Mouse (Mus musculus): ENCODE results near the gene Plekho1.
"Not testable (repeated sequence)": the region's sequence is repeated elsewhere in the genome, so short reads cannot be mapped to it uniquely, and the experiment has no call there.

Gene Plekho1

DNA sequence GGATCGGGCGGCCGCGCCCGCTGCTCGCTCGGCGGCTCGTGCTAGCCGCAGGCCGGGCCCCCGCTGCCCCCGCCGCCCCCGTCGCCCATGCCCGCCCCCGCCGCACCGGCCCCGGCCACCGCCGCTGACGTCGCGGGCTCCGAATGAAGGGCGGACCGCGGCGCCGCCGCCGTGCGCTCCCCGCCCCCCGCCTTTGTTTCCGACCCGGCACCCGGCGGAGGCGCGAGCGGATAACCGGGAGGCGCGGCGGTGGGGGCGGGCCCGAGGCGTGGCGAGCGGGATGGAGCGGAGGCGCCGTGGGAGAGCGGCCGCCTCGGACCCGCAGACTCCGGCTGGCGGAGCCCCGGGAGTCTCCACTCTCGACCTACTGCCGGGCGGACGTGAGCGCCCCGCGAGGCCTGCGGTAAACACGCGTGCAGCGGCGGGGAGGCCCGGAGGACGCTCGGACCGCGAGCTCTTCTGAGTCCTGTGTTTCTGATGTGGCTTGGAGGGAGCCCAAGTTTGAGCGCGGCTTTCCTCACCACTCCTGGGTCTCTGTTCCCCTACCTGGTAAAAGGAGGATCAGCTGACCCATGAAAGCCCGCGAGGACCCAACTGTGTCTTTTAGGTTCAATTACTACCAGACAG is at the start of gene Plekho1:
Plekho1 (minus strand) TSS at position 200 of the 627 bp plus-strand sequence.
- in situ Hi-C loops (cut with MboI; ENCODE audit: low pct_unique_long_range_greater_than_20kb in 1 of 2, low sequenced_read_pairs in 2 of 2, unreplicated experiment in 1 of 2) = no loop called here

DNA sequence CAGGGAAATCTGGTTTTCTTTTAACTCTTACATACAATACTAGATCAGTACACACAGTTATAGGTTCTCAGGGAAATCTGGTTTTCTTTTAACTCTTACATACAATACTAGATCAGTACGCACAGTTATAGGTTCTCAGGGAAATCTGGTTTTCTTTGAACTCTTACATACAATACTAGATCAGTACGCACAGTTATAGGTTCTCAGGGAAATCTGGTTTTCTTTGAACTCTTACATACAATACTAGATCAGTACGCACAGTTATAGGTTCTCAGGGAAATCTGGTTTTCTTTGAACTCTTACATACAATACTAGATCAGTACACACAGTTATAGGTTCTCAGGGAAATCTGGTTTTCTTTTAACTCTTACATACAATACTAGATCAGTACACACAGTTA is 48.8 kb upstream of the Plekho1 start:
- in situ Hi-C loops (cut with MboI; ENCODE audit: low pct_unique_long_range_greater_than_20kb in 1 of 2, low sequenced_read_pairs in 2 of 2, unreplicated experiment in 1 of 2) = not testable (repeated sequence)

DNA sequence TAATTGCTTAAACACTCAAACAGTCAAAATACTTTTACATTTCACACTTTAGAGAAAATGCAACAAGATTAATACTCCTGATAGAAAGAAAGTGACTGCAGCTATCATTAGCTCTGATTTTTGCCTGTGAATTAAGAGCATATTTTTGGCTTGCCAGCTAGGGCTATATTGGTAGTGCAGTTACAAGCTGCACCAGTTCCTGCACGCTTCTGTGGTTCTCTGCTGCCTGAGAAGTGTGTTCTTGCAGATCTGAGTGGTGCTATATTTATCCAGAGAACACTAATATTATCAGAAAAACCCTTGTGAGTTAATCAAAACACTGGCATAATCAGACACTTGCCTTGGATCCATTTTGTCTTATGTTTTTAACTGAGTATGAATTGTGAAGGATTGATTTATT is 47.3 kb upstream of the Plekho1 start:
- in situ Hi-C loops (cut with MboI; ENCODE audit: low pct_unique_long_range_greater_than_20kb in 1 of 2, low sequenced_read_pairs in 2 of 2, unreplicated experiment in 1 of 2) = no loop called here

DNA sequence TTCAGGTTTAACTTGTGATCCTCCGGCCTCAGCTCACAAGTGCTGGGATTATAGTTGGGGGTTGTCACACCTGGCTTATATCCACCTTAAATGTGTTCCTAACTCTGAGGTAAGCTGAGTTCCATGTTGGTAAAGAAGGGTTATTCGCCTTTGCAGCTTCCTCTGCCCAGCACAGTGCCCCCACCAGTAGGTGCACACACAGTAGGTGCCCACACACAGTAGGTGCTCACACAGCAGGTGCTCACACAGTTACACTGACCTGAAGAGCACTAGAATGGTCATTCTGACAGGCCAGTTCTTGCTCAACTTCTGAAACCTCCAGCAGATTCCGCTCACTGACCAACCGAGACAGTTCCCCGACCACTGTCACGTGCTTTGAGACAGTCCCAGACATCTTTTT is 45.3 kb upstream of the Plekho1 start:
- in situ Hi-C loops (cut with MboI; ENCODE audit: low pct_unique_long_range_greater_than_20kb in 1 of 2, low sequenced_read_pairs in 2 of 2, unreplicated experiment in 1 of 2) = no loop called here

DNA sequence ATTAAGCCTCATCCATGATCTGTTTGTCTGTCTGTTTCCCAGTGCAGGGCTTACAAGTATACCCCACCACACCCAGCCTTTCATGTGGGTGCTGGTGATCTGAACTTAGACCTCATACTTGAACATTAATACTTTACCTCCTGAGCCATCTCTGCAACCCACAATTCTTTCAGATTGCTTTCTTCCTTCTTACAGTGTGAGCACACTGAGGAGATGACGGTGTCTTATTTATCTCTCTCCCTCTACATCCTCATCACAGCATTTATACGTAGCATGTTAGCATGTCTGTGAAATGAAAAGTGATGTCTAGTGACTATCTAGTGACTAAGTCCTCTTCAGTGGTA is 44.8 kb upstream of the Plekho1 start:
- in situ Hi-C loops (cut with MboI; ENCODE audit: low pct_unique_long_range_greater_than_20kb in 1 of 2, low sequenced_read_pairs in 2 of 2, unreplicated experiment in 1 of 2) = no loop called here

DNA sequence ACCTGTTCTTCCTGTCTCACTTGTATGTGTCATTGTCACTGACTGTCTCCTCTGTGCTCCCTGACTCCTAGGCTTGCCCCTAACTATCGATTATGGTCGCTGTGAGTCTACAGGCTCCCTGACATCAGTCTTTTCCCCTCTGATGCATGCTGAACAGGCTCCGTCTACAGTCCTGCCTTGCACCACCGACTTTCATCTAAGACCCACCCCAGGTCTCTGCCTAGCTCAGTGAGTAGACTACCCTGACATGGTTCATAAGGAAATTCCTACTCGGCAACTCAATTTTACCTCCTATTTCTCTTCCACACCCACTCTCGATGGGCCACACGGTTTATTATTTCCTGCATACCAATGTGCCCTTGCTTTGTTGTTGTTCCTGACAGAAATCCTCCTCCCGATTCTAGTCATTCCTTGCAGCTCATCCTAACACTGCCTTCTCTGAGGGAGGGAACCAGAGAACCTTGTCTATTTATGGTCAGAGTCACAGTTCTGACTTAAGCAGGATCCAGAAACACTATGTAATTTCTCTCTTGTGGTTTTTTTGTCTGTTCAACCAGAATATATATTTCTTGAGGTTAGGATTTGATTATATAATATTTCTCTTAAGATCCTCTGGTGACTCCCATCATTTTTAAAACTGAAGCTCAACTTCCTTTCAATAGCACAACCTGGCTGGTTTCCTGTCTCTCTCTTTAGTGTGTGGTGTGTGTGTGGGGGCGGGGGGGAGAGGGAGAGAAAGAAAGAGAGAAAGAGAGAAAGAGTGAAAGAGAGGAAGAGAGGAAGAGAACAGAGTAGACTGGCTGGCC is 44.3 kb upstream of the Plekho1 start:
- in situ Hi-C loops (cut with MboI; ENCODE audit: low pct_unique_long_range_greater_than_20kb in 1 of 2, low sequenced_read_pairs in 2 of 2, unreplicated experiment in 1 of 2) = no loop called here

DNA sequence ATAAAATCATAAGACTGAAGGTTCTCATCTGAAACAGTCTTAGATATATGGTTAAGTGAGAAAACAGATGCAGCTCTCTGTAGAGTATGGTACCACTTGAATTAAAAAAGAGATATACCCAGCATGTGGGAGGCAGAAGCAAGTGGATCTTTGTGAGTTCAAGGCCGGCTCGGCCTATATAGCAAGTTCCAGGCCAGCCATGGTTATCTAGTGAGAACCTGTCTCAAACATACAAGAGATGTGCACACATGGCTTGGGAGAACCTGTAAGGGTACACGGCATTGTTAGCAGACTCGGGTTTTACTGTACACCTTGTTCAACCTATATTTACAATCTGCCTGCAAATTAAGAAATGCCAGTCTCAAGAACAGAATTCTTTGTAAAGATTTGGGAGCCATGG is 43.0 kb upstream of the Plekho1 start:
- in situ Hi-C loops (cut with MboI; ENCODE audit: low pct_unique_long_range_greater_than_20kb in 1 of 2, low sequenced_read_pairs in 2 of 2, unreplicated experiment in 1 of 2) = no loop called here

DNA sequence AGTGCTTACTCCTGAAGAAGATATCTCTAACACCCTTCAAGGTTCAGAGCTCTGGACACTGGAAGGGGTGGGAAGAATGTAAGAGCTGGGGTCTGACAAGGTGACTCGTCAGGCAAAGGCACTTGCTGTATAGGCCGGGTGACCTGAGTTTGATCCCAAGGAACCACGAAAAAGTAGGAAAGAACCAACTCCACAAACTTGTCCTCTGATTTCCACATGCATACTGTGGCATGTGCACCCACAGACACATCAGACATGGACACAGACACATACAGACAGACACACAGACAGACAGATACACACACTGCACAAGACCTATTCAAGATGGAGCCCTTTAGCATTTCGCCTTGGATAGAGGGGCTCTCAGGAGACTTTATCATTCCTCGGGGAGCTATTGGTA is 42.4 kb upstream of the Plekho1 start:
- in situ Hi-C loops (cut with MboI; ENCODE audit: low pct_unique_long_range_greater_than_20kb in 1 of 2, low sequenced_read_pairs in 2 of 2, unreplicated experiment in 1 of 2) = no loop called here

DNA sequence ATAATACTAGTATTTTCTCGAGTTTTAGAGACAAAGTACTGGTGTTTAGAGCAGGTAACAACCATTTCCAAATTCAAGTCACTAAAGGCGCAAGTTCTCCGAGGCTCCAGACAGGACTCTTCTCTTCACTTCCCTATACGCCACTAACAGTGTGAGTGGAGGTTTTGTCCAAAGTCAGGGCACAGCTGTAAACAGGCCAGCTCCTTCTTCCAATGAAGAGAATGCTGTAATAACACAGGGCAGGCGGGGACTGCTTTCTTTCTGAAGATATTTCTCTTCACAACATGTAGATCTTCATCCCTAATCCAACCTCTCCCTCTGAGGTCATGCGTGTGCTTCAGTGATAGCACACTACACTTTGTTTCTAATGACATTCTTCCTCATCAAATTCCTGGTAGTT is 41.0 kb upstream of the Plekho1 start:
- in situ Hi-C loops (cut with MboI; ENCODE audit: low pct_unique_long_range_greater_than_20kb in 1 of 2, low sequenced_read_pairs in 2 of 2, unreplicated experiment in 1 of 2) = no loop called here

DNA sequence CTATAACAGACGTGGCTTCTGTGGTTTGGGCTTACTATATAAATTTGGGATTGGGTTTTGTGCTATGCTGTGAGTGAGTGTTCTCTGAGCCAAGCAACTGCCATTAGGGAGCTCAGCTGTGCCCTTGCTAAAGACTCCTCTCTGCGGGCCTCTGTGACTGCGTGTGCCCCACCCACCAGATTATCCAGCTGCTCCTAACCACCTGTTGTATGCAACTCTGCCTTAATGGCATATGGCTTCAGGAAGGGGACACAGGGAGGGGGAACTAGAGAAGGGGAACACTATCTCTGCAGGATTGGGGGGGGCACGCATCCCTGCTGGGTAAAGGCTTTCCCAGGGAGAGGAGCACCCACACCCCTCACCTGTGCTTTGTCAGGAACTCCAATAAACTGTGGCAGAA is 37.2 kb upstream of the Plekho1 start:
- in situ Hi-C loops (cut with MboI; ENCODE audit: low pct_unique_long_range_greater_than_20kb in 1 of 2, low sequenced_read_pairs in 2 of 2, unreplicated experiment in 1 of 2) = no loop called here

DNA sequence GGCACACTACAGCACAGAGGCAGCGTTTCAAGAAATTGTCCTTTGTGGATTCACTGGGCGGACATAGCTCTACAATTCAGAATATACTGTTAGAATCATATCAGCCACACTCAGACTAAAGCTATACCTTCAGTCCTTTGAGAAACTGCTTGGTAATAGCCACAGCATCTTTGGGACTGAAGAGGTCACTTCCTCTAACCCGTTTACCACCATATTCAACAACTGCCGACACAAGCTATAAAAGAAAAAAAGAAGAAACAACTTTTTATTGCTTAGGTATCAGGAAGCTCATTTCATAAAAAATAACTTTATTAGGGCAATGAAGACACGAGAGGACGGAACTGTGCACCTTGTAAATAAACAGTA is 36.8 kb upstream of the Plekho1 start:
- in situ Hi-C loops (cut with MboI; ENCODE audit: low pct_unique_long_range_greater_than_20kb in 1 of 2, low sequenced_read_pairs in 2 of 2, unreplicated experiment in 1 of 2) = no loop called here

DNA sequence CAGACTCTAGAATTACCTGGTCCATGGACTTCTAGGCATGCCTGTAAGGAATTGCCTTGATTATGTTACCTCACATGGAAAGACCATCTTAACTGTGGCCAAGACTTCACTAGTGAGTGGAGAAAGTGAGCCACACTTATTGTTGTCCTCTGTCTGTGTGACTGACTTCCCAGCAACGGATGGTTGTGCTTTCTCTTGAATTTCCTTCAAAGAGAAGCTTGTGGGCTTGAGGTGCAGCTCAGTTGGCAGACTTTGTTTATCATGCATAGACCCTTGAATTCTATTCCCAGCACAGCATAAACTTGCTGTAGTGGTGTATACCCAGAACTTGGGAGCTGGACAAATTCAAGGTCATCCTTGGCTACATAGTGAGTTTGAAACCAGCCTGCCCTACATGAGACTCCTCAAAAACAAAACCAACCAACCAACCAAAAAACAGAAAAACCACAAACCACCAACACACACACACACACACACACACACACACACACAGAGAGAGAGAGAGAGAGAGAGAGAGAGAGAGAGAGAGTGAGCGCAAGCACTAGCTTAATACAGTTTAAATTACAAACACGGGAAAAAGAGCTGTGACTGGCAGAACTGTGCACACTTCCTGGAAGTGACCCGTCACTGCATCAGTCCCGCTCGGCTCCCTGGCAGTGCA is 36.3 kb upstream of the Plekho1 start:
- in situ Hi-C loops (cut with MboI; ENCODE audit: low pct_unique_long_range_greater_than_20kb in 1 of 2, low sequenced_read_pairs in 2 of 2, unreplicated experiment in 1 of 2) = no loop called here

DNA sequence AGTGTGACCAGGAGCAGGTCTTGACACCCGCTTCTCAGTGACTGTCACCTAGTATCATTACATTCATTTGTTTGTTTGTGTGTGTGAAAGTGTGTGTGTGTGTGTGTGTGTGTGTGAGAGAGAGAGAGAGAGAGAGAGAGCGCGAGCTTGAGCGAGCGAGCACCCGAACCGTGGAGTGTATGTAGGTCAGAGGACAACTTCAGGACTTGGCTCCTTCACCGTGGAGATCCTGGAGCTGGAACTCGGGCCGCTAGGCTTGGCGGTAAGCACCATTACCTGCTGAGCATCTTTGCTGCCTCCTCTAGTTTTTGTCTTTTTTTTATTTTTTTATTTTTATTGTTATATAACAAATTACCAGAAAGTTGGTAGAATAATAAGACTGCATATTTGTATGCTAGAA is 34.0 kb upstream of the Plekho1 start:
- in situ Hi-C loops (cut with MboI; ENCODE audit: low pct_unique_long_range_greater_than_20kb in 1 of 2, low sequenced_read_pairs in 2 of 2, unreplicated experiment in 1 of 2) = no loop called here

DNA sequence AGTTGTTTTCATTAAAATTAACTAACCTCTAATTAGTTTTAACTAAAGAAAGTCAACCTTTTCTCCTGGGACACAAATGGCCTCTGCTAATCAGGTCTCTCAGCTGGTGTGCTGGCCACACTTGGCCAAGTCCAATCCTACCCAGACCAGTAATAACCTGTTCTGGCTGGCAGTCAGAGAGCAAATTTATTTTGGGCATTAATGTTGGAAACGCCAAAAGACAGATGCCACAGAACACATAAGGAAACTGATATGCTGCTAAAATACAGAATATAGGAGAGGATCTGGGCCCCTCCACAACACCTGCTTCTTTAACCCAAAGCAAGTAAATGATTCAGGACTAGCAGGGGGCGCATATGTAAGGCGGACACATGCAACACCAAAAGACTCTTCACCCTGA is 33.5 kb upstream of the Plekho1 start:
- in situ Hi-C loops (cut with MboI; ENCODE audit: low pct_unique_long_range_greater_than_20kb in 1 of 2, low sequenced_read_pairs in 2 of 2, unreplicated experiment in 1 of 2) = no loop called here

DNA sequence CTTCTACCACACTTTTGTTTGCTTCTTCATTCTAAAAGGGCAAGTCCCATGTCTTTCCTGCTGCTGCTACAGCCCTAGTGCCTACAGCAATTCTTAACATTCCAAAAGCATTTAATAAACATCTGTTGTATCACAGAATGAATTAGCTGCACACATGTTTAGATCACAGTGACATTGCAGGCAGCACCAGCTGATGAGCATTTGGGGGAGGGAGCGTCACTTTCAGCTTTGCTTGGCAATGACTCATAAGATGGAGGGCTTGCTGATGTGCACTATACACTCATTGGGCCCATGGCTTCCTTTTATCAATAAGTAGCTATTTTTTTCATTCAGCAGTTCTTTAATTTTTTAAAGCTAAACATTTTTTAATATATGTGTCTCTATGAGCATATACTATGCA is 32.1 kb upstream of the Plekho1 start:
- in situ Hi-C loops (cut with MboI; ENCODE audit: low pct_unique_long_range_greater_than_20kb in 1 of 2, low sequenced_read_pairs in 2 of 2, unreplicated experiment in 1 of 2) = no loop called here

DNA sequence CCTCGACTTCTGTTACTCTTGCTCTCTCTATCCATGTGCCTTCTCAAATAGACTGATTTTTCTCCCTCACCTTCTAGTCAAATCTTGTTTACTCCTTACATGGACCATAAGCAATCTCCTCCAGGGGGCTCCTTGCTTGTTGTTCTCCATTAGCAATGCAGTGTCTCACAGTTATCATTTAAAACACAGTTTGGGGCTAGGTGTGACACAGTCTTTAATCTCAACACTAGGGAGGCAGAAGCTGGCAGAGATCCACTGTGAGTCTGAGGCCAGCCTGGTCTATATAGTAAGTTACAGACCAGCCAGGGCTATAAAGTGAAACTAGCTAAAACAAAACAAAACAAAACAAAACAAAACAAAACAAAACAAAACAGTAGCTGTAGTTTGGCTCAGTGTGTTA is 31.3 kb upstream of the Plekho1 start:
- in situ Hi-C loops (cut with MboI; ENCODE audit: low pct_unique_long_range_greater_than_20kb in 1 of 2, low sequenced_read_pairs in 2 of 2, unreplicated experiment in 1 of 2) = no loop called here

DNA sequence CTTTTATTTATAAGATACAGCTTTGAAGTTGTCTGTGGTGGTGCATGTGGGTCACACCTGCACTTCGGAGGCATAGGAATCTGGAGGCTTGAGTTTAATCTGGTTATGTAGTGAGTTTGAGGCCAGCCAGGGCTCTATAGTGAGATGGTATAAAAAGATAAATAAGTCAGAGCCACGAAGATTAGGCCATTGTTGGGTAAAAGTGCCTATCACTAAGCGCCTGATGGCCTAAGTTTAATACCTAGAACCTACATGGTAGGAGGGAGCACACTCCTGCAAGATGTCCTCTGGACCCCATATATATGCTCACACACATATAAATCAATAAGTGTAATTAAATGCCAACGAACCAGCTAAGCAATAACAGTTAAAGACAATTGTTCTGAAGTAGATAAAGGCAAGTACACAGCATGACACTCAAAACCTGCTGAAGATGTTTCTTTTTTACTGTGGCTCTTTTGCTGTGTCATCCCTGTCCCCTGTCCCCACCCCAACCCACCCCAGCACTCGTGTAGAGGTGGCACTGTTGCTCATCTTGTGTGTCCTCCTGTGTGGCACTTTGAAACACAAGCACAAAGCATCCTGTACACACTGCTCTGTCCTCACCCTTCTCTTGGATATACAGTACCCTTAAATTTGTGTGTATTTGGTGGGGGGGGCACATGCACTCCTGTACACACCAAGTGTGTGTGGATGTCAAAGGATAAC is 25.8 kb upstream of the Plekho1 start:
- in situ Hi-C loops (cut with MboI; ENCODE audit: low pct_unique_long_range_greater_than_20kb in 1 of 2, low sequenced_read_pairs in 2 of 2, unreplicated experiment in 1 of 2) = no loop called here

DNA sequence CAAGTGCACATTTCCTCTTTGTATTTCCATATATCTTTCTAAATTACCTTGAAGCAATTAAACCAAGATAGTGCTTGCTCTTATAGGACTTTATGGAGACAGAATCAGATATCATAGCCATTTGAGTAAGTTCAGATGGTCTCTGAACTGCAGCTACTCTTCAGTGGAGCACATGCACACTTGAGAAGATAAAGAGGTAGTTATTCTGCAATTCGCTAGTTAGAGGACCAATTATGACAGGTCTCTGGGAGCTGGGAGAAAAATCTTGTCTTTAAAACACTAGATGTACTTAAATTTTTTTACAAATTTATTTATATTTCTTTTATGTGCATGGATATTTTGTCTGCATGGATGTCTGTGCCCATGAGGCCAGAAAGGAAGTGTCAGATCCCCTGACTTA is 24.9 kb upstream of the Plekho1 start:
- in situ Hi-C loops (cut with MboI; ENCODE audit: low pct_unique_long_range_greater_than_20kb in 1 of 2, low sequenced_read_pairs in 2 of 2, unreplicated experiment in 1 of 2) = no loop called here

DNA sequence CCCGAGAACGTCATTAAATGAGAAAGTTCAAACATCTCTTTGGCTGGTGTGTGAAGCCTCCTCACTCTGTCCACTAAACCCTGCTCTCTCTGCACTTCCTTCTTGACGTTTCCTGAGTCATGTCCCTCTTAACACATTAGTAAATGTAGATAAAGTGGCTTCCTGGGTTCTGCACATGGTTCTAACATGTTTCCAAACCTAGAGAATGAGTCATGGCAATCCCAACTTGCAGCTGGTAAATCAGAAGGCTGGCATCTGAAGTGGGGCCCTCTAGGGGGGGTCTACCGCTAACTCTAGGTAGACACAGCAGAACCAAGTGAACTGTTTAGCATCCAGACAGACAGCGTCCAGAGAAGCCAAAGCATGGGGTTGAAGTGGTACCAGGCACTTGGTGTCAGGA is 21.7 kb upstream of the Plekho1 start:
- in situ Hi-C loops (cut with MboI; ENCODE audit: low pct_unique_long_range_greater_than_20kb in 1 of 2, low sequenced_read_pairs in 2 of 2, unreplicated experiment in 1 of 2) = no loop called here

Measured in mouse embryonic stem cell (cell line).